Mouse (Mus musculus) heart, adult 18-20 months (tissue): ENCODE measurements around the gene Mfap4. TPM values are rescaled to one million over a fixed set of nuclear protein-coding genes. Genes with fewer than 3 reads are reported as not detected.

Source experiments
- DNase-seq, 2 experiments: peaks; one replicate each; pipeline ENCODE4 v3.0.0; 2021 to 2022; ENCODE audit warnings: mixed read lengths in 1 of 2
- total RNA-seq, 2 experiments: library from RNA; stranded (reverse); gene quantifications; 2 replicates each; pipeline ENCODE4 v1.2.3; 2021

The Mfap4 gene
- total RNA-seq, 2 experiments from 2014 or later, result 12.5 to 13.3 TPM

GRCm38 (mm10) chr11:61514953-61515352 is 29.7 kb downstream of the Mfap4 start:
- peak; percentile 45 to 65 for DNase-seq

- DNase-seq, result no peak
Observed at GRCm38 (mm10) chr11:61517971-61518370, 32.7 kb downstream of the Mfap4 start.

- no peak for DNase-seq
Observed at GRCm38 (mm10) chr11:61518871-61519270, 33.6 kb downstream of the Mfap4 start.

GRCm38 (mm10) chr11:61519484-61520107 is 34.4 kb downstream of the Mfap4 start:
- peak; percentile 52 to 65 for DNase-seq

GRCm38 (mm10) chr11:61526872-61527271 is 41.6 kb downstream of the Mfap4 start:
- DNase-seq, result no peak

- peak in 1 of 2 experiments; percentile 64 for DNase-seq
Observed at GRCm38 (mm10) chr11:61529268-61529713, 44.1 kb downstream of the Mfap4 start.

- DNase-seq, result peak in 1 of 2 experiments; percentile 43
Observed at GRCm38 (mm10) chr11:61532820-61533219, 47.6 kb downstream of the Mfap4 start.

GRCm38 (mm10) chr11:61533571-61533970 is 48.3 kb downstream of the Mfap4 start:
- DNase-seq, result peak; percentile 60 to 86

GRCm38 (mm10) chr11:61535530-61535929 is 50.3 kb downstream of the Mfap4 start:
- no peak for DNase-seq

GRCm38 (mm10) chr11:61536952-61537351 is 51.7 kb downstream of the Mfap4 start:
- no peak for DNase-seq

- DNase-seq, result no peak
Observed at GRCm38 (mm10) chr11:61537362-61537761, 52.1 kb downstream of the Mfap4 start.

Other genes starting within 250 kb of the Mfap4 start
- gene Aldh3a2, start 218.0 kb upstream of the Mfap4 start, total RNA-seq, result 10 to 100 TPM; 32.0 to 39.0 TPM
- not detected for gene Slc47a2, start 142.6 kb upstream of the Mfap4 start, total RNA-seq
- gene Slc47a1, start 107.1 kb upstream of the Mfap4 start, total RNA-seq, result 10 to 100 TPM; 23.6 to 26.1 TPM
- gene Rnf112, start 31.3 kb upstream of the Mfap4 start, total RNA-seq, result under 1 TPM in 1 of 2 experiments, not detected in 1; 0.15 TPM
- gene Mapk7, start 9.0 kb downstream of the Mfap4 start, total RNA-seq, result 1 to 10 TPM; 5.7 to 6.0 TPM
- gene B9d1, start 19.7 kb downstream of the Mfap4 start, total RNA-seq, result 1 to 10 TPM; 6.3 to 7.5 TPM
- gene Epn2, start 94.3 kb downstream of the Mfap4 start, total RNA-seq, result 10 to 100 TPM; 24.5 to 28.1 TPM
- gene Grap, start 167.8 kb downstream of the Mfap4 start, total RNA-seq, result 10 to 100 TPM; 12.1 to 13.5 TPM
- under 1 TPM; 0.25 to 0.33 TPM for gene Fam83g, start 198.7 kb downstream of the Mfap4 start, total RNA-seq
- not detected for gene Slc5a10, start 235.4 kb downstream of the Mfap4 start, total RNA-seq